Mouse (Mus musculus): Measurements from ENCODE around the gene Tob1. TPM values are rescaled to one million over a fixed set of nuclear protein-coding genes. Genes with fewer than 3 reads are reported as not detected.

Tob1 gene
- polyA plus RNA-seq, 1 experiment from 2014 or later = 46.0 TPM

DNA sequence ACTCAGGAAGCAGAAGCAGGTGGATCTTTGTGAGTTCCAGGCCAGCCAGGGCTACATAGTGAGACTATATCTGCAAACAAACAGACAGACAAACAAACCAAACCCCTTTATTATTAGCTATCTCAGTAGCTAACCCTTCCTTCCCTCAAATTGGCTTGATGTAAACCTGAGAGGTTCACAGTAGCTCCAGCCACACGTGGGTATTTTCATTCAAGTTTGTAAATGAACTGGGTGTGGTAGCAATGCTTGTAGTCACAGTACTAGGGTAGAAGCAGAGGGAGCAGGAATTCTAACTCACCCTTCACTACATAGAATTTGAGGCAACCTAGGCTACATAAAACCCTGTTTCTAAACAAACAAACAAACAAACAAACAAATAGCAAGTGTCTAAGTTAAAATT, 31.5 kb upstream of the Tob1 start:
- Histone ChIP-seq H3K4me1 (replicated peaks) (peaks cover 9% of the 10 kb centered on the region), H3K27ac (no peak overlapping the region), H3K36me3 (no peaks in the 10 kb centered on the region), H3K4me3 (replicated peaks) (no peak overlapping the region), H3K27me3 (replicated peaks) (no peaks in the 10 kb centered on the region), H3K9ac (no peak overlapping the region), H3K9me3 (no peaks in the 10 kb centered on the region), H3K4me2 (replicated peaks) (no peak overlapping the region)
- ATAC-seq = no peak
- WGBS = 9% methylated on average over 1 of the region's 1 CpGs

DNA sequence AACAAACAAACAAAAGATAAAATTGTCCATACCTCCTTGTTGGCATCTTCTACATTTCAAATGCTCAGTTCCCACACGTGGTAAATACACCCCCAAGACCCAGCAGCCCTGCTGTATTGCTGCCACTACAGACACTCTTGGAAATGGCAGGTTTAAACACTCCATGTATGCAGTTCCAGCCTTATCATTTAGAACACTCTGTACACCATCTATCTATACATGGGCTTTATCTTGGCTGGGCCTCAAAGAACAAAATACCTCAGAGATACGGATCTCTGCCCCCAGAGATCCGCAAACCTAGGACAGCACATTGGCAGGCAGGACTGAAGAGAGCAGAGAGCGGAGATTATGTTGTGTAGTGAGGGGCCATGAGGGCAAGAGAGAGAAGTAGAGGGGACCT, 31.1 kb upstream of the Tob1 start:
- Histone ChIP-seq H3K36me3 (no peaks in the 10 kb centered on the region), H3K27me3 (replicated peaks) (no peaks in the 10 kb centered on the region), H3K9me3 (no peaks in the 10 kb centered on the region), H3K27ac (no peak overlapping the region), H3K4me2 (replicated peaks) (no peak overlapping the region), H3K9ac (no peak overlapping the region), H3K4me3 (replicated peaks) (no peak overlapping the region), H3K4me1 (replicated peaks) (peaks cover 8% of the 10 kb centered on the region)
- WGBS = 70% methylated on average over 4 of the region's 4 CpGs
- ATAC-seq = no peak

DNA sequence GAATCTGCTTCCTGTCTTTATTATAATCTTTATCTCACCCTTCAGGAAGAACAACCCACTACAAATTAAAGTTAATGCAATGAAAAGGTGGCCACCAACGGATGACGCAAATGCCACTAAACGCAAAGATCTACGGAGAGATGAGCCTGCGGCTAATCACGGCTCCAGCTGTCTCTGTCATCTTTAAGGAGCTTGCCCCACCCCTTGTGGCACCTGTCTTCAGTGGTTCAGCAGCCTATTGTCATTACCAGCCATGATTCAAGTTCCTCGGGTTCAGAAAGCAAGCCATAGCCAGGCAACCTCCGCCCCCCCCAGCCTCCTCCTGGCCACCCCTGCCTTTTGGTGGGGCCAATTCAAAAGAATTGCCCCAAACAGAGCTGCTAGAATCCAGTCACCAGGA, 29.6 kb upstream of the Tob1 start:
- 87% methylated on average over 8 of the region's 8 CpGs for WGBS
- Histone ChIP-seq H3K9me3 (no peaks in the 10 kb centered on the region), H3K4me1 (replicated peaks) (no peaks in the 10 kb centered on the region), H3K4me3 (replicated peaks) (no peak overlapping the region), H3K27me3 (replicated peaks) (no peaks in the 10 kb centered on the region), H3K27ac (no peak overlapping the region), H3K9ac (no peak overlapping the region), H3K36me3 (no peaks in the 10 kb centered on the region), H3K4me2 (replicated peaks) (no peak overlapping the region)
- ATAC-seq = no peak

DNA sequence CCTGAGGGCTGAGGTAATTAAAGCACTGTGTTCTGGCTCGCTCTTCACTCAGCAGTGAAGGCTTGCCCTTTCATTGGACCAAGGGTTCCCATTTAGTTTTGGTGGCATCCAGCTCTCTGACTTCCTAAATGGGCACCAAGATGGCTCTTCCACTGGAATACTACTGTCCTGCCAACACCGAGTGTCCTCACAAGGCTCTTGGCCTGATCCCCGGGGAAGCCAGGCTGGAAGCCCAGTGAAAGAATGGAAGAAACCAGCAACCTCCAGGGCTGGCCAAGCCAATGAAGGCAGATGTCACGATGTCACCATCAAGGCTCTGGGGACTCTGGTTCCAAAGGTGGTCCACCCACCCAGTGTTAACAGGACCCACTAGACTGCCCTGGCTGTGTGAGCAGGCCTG, 28.5 kb upstream of the Tob1 start:
- no peaks in the 10 kb centered on the region for H3K36me3 ChIP-seq
- no peak overlapping the region for H3K9ac ChIP-seq
- 94% methylated on average over 4 of the region's 4 CpGs for WGBS
- no peak overlapping the region for H3K4me3 ChIP-seq (replicated peaks)
- H3K27me3 ChIP-seq (replicated peaks) = no peaks in the 10 kb centered on the region
- no peak overlapping the region for H3K27ac ChIP-seq
- no peaks in the 10 kb centered on the region for H3K4me1 ChIP-seq (replicated peaks)
- no peaks in the 10 kb centered on the region for H3K9me3 ChIP-seq
- ATAC-seq = no peak
- H3K4me2 ChIP-seq (replicated peaks) = no peak overlapping the region

DNA sequence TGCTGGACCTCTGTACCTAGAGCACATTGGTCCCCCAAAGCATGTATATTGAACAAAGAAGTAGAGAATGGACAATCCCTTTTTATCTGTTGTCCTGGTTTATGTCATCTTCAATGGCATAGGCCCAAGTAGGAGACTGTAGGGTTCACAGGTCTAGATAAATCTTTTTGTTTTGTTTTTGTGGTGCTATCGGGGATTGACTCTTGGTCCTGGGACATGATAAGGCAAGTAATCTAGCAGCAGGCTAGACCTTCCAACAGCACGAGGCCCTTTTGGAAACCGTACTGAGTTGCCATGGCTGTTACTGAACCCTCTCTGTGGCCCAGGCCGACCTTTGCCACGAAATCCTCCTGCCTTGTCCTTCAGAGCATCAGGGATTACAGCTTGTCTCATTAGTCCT, 28.1 kb upstream of the Tob1 start:
- no peak overlapping the region for H3K4me3 ChIP-seq (replicated peaks)
- H3K9me3 ChIP-seq = no peaks in the 10 kb centered on the region
- no peak overlapping the region for H3K27ac ChIP-seq
- H3K4me1 ChIP-seq (replicated peaks) = no peaks in the 10 kb centered on the region
- WGBS = 86% methylated on average over 5 of the region's 5 CpGs
- no peak for ATAC-seq
- H3K4me2 ChIP-seq (replicated peaks) = no peak overlapping the region
- no peak overlapping the region for H3K9ac ChIP-seq
- no peaks in the 10 kb centered on the region for H3K36me3 ChIP-seq
- no peaks in the 10 kb centered on the region for H3K27me3 ChIP-seq (replicated peaks)

DNA sequence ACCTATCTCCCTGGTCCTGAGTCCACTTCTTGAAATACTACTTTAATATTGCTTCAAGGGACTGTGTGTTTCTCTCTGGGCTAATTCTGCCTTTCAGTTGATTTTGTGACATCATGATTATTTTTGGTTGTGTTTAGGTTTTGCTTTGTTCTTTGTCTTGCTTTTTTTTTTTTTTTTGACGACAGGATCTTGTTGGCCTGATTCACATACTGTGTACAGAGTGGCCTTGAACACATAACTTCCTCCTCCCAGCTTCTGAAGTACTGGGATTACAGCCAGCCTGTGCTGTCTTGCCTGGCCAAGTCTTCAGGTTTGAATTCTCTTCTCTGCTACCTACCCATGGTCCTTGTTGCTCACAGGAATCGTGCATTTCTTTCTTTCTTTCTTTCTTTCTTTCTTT, 27.6 kb upstream of the Tob1 start:
- no peaks in the 10 kb centered on the region for H3K27me3 ChIP-seq (replicated peaks)
- no peak overlapping the region for H3K4me2 ChIP-seq (replicated peaks)
- H3K9ac ChIP-seq = no peak overlapping the region
- no peaks in the 10 kb centered on the region for H3K36me3 ChIP-seq
- H3K27ac ChIP-seq = no peak overlapping the region
- H3K4me3 ChIP-seq (replicated peaks) = no peak overlapping the region
- ATAC-seq = no peak
- H3K9me3 ChIP-seq = no peaks in the 10 kb centered on the region
- 58% methylated on average over 2 of the region's 2 CpGs for WGBS
- no peaks in the 10 kb centered on the region for H3K4me1 ChIP-seq (replicated peaks)

DNA sequence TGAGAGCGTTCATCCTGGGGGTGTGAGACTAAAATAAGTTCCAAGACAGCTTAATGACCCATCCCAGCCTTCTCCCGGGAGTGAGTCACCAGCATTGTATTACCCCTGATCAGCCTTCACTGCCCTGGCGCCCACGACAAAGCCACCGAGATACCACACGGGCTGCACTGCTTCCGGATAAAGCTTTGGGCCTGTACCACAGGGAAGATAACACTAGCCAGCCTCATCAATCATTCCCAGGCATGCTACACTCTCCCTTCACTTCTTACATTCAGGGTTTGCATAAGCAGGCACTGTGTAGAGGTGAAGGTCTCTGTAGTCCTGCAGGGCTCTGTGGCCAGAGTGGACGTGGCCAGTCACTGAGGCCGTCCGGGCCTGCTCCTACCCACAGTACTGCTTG, 21.7 kb upstream of the Tob1 start:
- 38% methylated on average over 10 of the region's 10 CpGs for WGBS

DNA sequence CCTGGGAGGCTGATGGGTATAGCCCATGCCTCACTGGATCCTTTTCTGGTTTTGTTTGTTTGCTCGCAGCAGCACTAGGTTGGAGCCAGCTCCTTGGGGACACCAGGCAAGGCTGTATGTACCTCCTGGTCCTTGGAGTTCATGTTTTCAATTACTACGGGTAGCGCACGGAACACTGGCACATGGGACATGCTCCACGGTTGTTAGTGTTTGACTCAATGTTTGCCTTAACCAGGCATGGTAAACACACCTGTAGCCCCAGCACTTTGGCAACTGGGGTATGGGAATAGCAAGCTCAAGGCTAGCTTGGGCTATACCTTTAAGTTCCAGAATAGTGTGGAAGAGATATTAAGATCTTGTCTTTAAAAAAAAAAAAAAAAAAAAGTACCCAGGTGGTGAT, 20.6 kb upstream of the Tob1 start:
- no peak overlapping the region for H3K4me2 ChIP-seq (replicated peaks)
- no peak overlapping the region for H3K9ac ChIP-seq
- H3K4me3 ChIP-seq (replicated peaks) = no peak overlapping the region
- 86% methylated on average over 5 of the region's 5 CpGs for WGBS
- H3K27ac ChIP-seq = no peak overlapping the region
- no peaks in the 10 kb centered on the region for H3K9me3 ChIP-seq
- H3K36me3 ChIP-seq = no peaks in the 10 kb centered on the region
- peak; percentile 16; the same call in 1 of the 2 replicates for ATAC-seq
- 0 out of 2 replicates have a peak, but pooled peaks cover 3% of the 10 kb centered on the region for H3K4me1 ChIP-seq (replicated peaks)
- no peaks in the 10 kb centered on the region for H3K27me3 ChIP-seq (replicated peaks)

More for the DNA sequence above, 21.7 kb upstream of the Tob1 start:
- Histone ChIP-seq H3K36me3 (no peaks in the 10 kb centered on the region), H3K9me3 (no peaks in the 10 kb centered on the region), H3K27me3 (replicated peaks) (no peaks in the 10 kb centered on the region), H3K27ac (no peak overlapping the region), H3K4me1 (replicated peaks) (0 out of 2 replicates have a peak, but pooled peaks cover 3% of the 10 kb centered on the region), H3K4me3 (replicated peaks) (no peak overlapping the region), H3K9ac (no peak overlapping the region), H3K4me2 (replicated peaks) (no peak overlapping the region)
- ATAC-seq = peak; percentile 54

DNA sequence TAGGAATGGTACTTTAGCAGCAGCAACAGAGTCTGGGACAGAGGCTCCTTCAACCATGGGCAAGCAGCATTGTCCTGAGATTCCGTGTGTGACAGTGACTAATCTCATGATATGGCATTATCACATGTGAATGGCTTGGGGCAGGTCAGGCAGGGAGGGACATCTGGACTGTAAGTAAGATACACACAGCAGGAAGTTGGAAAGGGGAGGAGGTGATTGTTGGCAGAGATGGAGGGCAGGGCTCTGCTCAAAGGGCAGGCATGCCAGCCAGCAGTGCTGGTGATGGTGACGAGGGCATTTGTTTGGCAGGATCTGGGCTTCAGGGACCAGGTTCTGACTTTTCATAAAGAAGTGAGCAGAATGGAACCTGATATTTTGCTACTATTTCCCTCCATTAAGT, 18.1 kb upstream of the Tob1 start:
- H3K9me3 ChIP-seq = no peaks in the 10 kb centered on the region
- no peak overlapping the region for H3K9ac ChIP-seq
- H3K4me3 ChIP-seq (replicated peaks) = no peak overlapping the region
- H3K27me3 ChIP-seq (replicated peaks) = no peaks in the 10 kb centered on the region
- WGBS = 83% methylated on average over 2 of the region's 2 CpGs
- no peak overlapping the region for H3K27ac ChIP-seq
- H3K36me3 ChIP-seq = no peaks in the 10 kb centered on the region
- 0 out of 2 replicates have a peak, but pooled peaks cover 7% of the 10 kb centered on the region for H3K4me1 ChIP-seq (replicated peaks)
- H3K4me2 ChIP-seq (replicated peaks) = no peak overlapping the region
- no peak for ATAC-seq

DNA sequence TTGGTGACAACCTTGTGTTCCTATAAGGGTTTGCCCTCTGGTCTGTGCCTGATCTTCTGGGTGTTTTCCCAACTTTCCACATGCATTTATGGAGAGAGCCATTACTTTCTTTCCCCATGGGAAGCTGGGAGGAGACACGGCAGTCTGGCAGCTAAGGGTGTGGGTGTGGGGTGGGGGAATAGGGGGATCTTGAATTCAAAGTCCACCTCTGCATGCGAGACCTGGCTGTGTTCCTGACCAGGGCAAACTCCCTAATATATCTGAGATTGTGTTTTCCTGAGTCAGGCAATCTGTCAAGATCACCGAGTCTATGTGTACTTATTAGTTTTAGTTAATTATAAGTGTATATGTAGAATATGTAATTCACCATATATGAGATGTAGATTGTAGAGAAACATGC, 14.9 kb upstream of the Tob1 start:
- Histone ChIP-seq H3K9me3 (no peaks in the 10 kb centered on the region), H3K4me1 (replicated peaks) (0 out of 2 replicates have a peak, but pooled peaks cover 4% of the 10 kb centered on the region), H3K27ac (no peak overlapping the region), H3K4me3 (replicated peaks) (no peak overlapping the region), H3K9ac (no peak overlapping the region), H3K4me2 (replicated peaks) (no peak overlapping the region), H3K36me3 (no peaks in the 10 kb centered on the region), H3K27me3 (replicated peaks) (no peaks in the 10 kb centered on the region)
- ATAC-seq = 0 out of 2 replicates have a peak, but pooled peaks have one; percentile 21
- WGBS = 58% methylated on average over 3 of the region's 3 CpGs

DNA sequence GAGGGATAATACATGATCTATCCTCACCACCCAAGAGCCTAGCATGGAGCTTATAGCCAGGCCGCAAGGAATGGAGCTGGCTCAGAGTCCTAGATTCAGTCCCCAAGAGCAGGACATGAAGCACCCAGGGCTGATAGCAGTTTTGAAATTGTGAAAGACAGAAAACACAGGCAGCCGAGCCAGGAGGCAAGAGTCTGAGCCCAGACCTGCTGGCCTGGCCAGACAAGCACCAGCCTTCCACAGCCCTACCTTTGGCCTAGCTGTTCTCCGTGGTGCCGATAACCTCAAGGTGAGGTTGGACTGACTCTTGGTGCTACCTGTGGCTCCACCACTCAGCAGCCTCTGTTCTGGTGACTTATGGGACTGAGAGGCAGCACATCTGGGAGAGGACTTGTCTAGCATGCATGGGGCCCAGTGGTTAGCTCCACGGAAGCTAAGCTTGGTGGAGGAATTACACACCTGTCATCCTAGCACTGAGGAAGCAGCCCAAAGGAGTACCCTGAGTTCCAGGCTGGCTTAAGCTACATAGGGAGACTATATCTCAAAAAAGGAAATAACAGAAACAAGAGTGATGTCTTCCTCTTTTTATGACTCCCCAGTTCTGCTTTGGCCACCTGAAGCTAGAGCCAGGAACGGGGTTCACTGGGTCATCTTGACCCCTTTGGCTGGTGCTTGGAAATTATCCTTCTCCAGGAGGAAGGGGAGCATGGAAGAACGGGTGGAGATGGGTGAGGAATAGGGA, 12.7 kb upstream of the Tob1 start:
- Histone ChIP-seq H3K9ac (no peak overlapping the region), H3K4me3 (replicated peaks) (no peak overlapping the region), H3K27ac (no peak overlapping the region), H3K4me2 (replicated peaks) (no peak overlapping the region), H3K9me3 (no peaks in the 10 kb centered on the region), H3K4me1 (replicated peaks) (0 out of 2 replicates have a peak, but pooled peaks cover 6% of the 10 kb centered on the region), H3K27me3 (replicated peaks) (no peaks in the 10 kb centered on the region), H3K36me3 (no peaks in the 10 kb centered on the region)
- WGBS = 82% methylated on average over 7 of the region's 7 CpGs
- no peak for ATAC-seq

DNA sequence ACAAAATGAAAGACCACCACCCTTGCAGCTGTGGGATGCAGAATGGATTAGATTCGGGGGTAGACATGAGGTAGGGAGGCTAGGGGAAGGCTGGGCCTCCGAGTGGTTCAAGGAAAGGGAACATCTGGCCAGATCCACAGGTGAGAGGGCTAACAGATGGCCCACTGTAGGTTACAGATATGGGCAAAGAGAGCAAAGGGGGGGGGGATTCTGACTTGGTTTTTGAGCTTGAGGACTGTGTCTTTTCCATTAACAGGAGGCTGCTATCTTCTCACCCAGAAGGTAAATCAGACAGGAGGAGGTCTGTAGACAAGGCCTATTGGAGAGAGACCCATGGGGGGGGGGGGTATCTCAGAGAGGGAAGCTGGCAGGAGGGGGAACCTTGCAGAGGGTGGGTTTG, 11.5 kb upstream of the Tob1 start:
- Histone ChIP-seq H3K4me3 (replicated peaks) (no peak overlapping the region), H3K36me3 (no peaks in the 10 kb centered on the region), H3K9ac (no peak overlapping the region), H3K4me2 (replicated peaks) (no peak overlapping the region), H3K4me1 (replicated peaks) (0 out of 2 replicates have a peak, but pooled peaks cover 6% of the 10 kb centered on the region), H3K27me3 (replicated peaks) (no peaks in the 10 kb centered on the region), H3K27ac (no peak overlapping the region), H3K9me3 (no peaks in the 10 kb centered on the region)
- 76% methylated on average over 2 of the region's 2 CpGs for WGBS
- no peak for ATAC-seq

DNA sequence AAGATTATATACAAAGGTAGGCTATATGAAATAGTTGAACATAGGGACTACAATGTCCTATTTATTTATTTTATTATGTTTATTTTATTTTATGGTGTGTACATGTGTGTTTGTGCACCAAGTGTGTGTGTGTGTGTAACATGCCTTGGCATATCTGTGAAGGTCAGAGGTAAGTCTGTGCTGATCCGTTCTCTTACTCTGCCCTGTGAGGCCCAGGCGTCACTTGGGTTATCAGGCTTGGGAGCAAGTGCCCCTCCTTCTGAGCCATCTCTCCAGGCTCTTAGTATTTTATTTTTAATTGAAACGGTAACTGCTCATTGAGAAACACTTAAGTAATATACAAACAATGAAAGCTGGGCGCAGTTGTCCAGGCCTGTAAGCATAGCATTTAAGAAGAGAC, 10.8 kb upstream of the Tob1 start:
- Histone ChIP-seq H3K4me1 (replicated peaks) (0 out of 2 replicates have a peak, but pooled peaks cover 6% of the 10 kb centered on the region), H3K9ac (no peak overlapping the region), H3K4me2 (replicated peaks) (no peak overlapping the region), H3K27me3 (replicated peaks) (no peaks in the 10 kb centered on the region), H3K27ac (no peak overlapping the region), H3K4me3 (replicated peaks) (no peak overlapping the region), H3K9me3 (no peaks in the 10 kb centered on the region), H3K36me3 (no peaks in the 10 kb centered on the region)
- no peak for ATAC-seq
- 61% methylated on average over 4 of the region's 4 CpGs for WGBS
